Mouse (Mus musculus): Measurements from ENCODE around the gene Mrgprh.

DNA sequence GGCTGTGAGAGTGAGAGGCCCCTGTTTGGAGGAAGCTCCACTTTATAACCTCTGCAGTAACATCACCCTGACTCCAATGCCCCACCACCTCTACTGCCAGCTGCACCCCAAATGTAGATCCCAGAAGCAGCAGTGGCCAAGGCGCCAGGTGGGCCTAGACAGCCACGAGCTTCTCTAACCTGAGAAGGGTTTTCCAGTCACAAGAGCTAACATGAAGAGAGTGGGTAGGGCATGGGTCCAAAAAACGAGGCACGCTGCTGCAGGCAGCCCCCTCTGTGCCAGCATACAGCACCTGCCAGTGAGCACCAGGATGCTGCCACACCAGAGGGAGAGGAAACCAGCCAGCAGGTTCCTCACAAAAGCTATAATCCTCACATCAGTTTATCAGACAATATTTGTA lies 15.2 kb downstream of the Mrgprh start:
- TF ChIP-seq CTCF (IDR thresholded peaks at IDR 0.05), result no peak
- TF ChIP-seq EP300 (IDR thresholded peaks at IDR 0.05; ENCODE audit: insufficient read depth, low read depth, low read length), result no peak
- TF ChIP-seq POLR2A (IDR thresholded peaks at IDR 0.05; ENCODE audit: insufficient read depth, low read depth, low read length), result no peak
